Mouse (Mus musculus): ENCODE measurements around the gene Apba3. TPM values are rescaled to one million over a fixed set of nuclear protein-coding genes. Genes with fewer than 3 reads are reported as not detected.
A peak's percentile ranks its signal among the peaks of the same experiment; 100 is the strongest.

Apba3 gene
- polyA plus RNA-seq, 1 experiment from 2014 or later = 75.2 TPM

GRCm38 (mm10) chr10:81230438-81231332, 36.1 kb upstream of the Apba3 start, which contains the start of gene Atcay:
Gene Atcay, minus strand, starts transcription at chr10:81230833.
- peak; percentile 77 for TF ChIP-seq CTCF (IDR thresholded peaks at IDR 0.05; ENCODE audit: low read depth)
- Histone ChIP-seq H3K4me2 (replicated peaks; ENCODE audit: low read depth) (no peak within 1 kb of the TSS; the same call in none of the 2 replicates), H3K27ac (ENCODE audit: low read depth, low read length) (0 out of 2 replicates have a peak within 1 kb of the TSS, but pooled peaks have one; percentile 95), H3K9ac (ENCODE audit: low read depth, low read length) (no peak within 1 kb of the TSS), H3K4me3 (ENCODE audit: low read depth, low read length) (no peak within 1 kb of the TSS), H3K36me3 (ENCODE audit: control insufficient read depth, insufficient read depth) (no peaks in the 10 kb centered on the region), H3K27me3 (replicated peaks; ENCODE audit: control insufficient read depth, insufficient read depth, low read length) (peaks cover 16% of the 10 kb centered on the region; the same call in 1 of the 2 replicates), H3K4me1 (replicated peaks; ENCODE audit: control insufficient read depth, insufficient read depth, low read length) (peaks cover 6% of the 10 kb centered on the region; the same call in 1 of the 2 replicates), H3K9me3 (ENCODE audit: control insufficient read depth) (no peaks in the 10 kb centered on the region)
- WGBS = 17% methylated on average over 27 of the region's 27 CpGs
- no peak for ATAC-seq

DNA sequence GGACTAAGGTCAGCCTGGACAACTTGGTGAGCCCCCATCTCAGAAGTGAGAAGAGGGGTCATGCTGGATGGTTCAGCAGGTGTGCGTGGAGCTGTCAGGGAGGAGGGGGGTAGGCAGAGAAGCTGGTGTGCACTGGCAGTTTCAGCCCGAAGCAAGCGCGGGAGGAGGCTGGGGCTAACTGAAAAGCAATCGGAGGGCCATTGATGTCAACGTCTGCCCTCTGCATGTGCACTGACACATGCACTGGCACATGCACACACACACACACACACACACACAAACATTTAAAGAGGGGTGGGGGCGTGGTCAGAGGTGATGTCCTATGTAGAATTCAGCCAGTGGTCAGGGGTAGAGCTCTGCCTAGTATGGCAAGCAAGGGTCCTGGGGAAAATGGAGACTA, 35.3 kb upstream of the Apba3 start:
- 0 out of 2 replicates have a peak overlapping the region, but pooled peaks have one; percentile 95 for H3K27ac ChIP-seq (ENCODE audit: low read depth, low read length)
- H3K4me1 ChIP-seq (replicated peaks; ENCODE audit: control insufficient read depth, insufficient read depth, low read length) = peaks cover 6% of the 10 kb centered on the region; the same call in 1 of the 2 replicates
- H3K4me2 ChIP-seq (replicated peaks; ENCODE audit: low read depth) = no peak overlapping the region; the same call in 1 of the 2 replicates
- no peak for ATAC-seq
- H3K4me3 ChIP-seq (ENCODE audit: low read depth, low read length) = no peak overlapping the region
- H3K36me3 ChIP-seq (ENCODE audit: control insufficient read depth, insufficient read depth) = no peaks in the 10 kb centered on the region
- no peaks in the 10 kb centered on the region for H3K9me3 ChIP-seq (ENCODE audit: control insufficient read depth)
- H3K27me3 ChIP-seq (replicated peaks; ENCODE audit: control insufficient read depth, insufficient read depth, low read length) = peaks cover 16% of the 10 kb centered on the region; the same call in 1 of the 2 replicates
- WGBS = 62% methylated on average over 7 of the region's 7 CpGs
- no peak overlapping the region for H3K9ac ChIP-seq (ENCODE audit: low read depth, low read length)
- no peak for TF ChIP-seq CTCF (IDR thresholded peaks at IDR 0.05; ENCODE audit: low read depth)

DNA sequence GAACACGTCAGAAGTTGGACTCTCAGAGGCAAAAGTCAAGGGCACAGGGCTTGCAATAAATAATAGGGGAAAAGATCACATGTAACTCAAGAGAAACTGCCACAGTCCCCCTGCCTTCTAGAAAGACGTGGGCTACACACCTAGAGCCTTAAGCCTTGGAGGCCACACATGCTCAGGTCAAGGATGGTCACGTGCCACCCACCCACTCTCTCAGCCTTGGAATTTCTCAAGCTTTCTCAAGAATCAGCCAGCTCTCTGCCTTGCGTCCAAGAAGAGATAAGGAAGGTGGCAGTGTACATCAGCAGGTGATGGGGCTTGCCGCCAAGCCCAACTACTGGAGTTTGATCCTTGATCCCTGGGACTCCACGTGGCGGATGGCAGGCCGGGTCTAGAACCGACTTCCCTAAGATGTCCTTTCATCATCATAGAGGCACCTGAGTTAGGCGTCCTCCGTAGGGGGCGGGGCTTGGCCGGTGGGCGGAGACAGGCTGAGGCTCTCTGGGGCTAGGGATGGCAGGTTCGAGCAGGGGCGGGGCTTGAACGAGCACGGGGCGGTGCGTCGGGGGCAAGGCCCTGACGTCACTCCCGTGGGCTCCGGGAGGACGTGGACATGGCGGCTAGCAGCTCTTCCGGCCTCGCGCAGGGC, 34.1 kb upstream of the Apba3 start, which contains the start of gene Zfr2:
Gene Zfr2, plus strand, starts transcription at position 576 of the 646 bp plus-strand sequence.
- no peaks in the 10 kb centered on the region for H3K36me3 ChIP-seq (ENCODE audit: control insufficient read depth, insufficient read depth)
- peaks cover 16% of the 10 kb centered on the region; the same call in 1 of the 2 replicates for H3K27me3 ChIP-seq (replicated peaks; ENCODE audit: control insufficient read depth, insufficient read depth, low read length)
- WGBS = 3% methylated on average over 29 of the region's 29 CpGs
- H3K4me2 ChIP-seq (replicated peaks; ENCODE audit: low read depth) = peak within 1 kb of the TSS; percentile 72
- ATAC-seq = peak; percentile 89
- no peaks in the 10 kb centered on the region for H3K9me3 ChIP-seq (ENCODE audit: control insufficient read depth)
- H3K4me3 ChIP-seq (ENCODE audit: low read depth, low read length) = peak within 1 kb of the TSS; percentile 72
- H3K9ac ChIP-seq (ENCODE audit: low read depth, low read length) = peak within 1 kb of the TSS; percentile 78
- peak within 1 kb of the TSS; percentile 95 for H3K27ac ChIP-seq (ENCODE audit: low read depth, low read length)
- H3K4me1 ChIP-seq (replicated peaks; ENCODE audit: control insufficient read depth, insufficient read depth, low read length) = peaks cover 6% of the 10 kb centered on the region; the same call in 1 of the 2 replicates
- TF ChIP-seq CTCF (IDR thresholded peaks at IDR 0.05; ENCODE audit: low read depth) = no peak

- H3K36me3 ChIP-seq (ENCODE audit: control insufficient read depth, insufficient read depth) = no peaks in the 10 kb centered on the region
- peak; percentile 40; the same call in 1 of the 2 replicates for ATAC-seq
- under 1% methylated on average over 28 of the region's 28 CpGs for WGBS
- H3K27ac ChIP-seq (ENCODE audit: low read depth, low read length) = peak overlapping the region; percentile 95
- peak overlapping the region; percentile 72 for H3K4me2 ChIP-seq (replicated peaks; ENCODE audit: low read depth)
- no peak for TF ChIP-seq CTCF (IDR thresholded peaks at IDR 0.05; ENCODE audit: low read depth)
- peaks cover 14% of the 10 kb centered on the region; the same call in 1 of the 2 replicates for H3K27me3 ChIP-seq (replicated peaks; ENCODE audit: control insufficient read depth, insufficient read depth, low read length)
- peak overlapping the region; percentile 78 for H3K9ac ChIP-seq (ENCODE audit: low read depth, low read length)
- H3K4me1 ChIP-seq (replicated peaks; ENCODE audit: control insufficient read depth, insufficient read depth, low read length) = peaks cover 6% of the 10 kb centered on the region; the same call in 1 of the 2 replicates
- no peaks in the 10 kb centered on the region for H3K9me3 ChIP-seq (ENCODE audit: control insufficient read depth)
- H3K4me3 ChIP-seq (ENCODE audit: low read depth, low read length) = peak overlapping the region; percentile 72
Observed at GRCm38 (mm10) chr10:81233226-81233585, 33.6 kb upstream of the Apba3 start.

DNA sequence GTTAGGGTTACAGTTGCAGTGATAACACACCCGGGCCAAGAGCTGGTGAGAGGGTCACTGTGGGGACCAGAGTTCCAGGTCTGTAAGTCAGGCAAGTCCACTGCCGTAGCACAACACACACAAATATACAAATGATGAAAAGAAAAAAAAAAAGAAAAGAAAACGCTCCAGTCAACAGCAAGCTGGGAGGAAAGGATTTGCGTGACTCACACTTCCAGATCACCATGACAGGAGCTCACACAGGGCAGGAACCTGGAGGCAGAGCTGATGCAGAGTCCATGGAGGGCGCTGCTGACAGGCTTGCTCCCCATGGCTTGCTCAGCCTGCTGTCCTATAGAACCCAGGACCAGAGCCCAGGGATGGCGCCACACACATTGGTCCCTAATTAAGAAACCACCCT, 32.6 kb upstream of the Apba3 start:
- H3K9me3 ChIP-seq (ENCODE audit: control insufficient read depth) = no peaks in the 10 kb centered on the region
- 0 out of 2 replicates have a peak overlapping the region, but pooled peaks have one; percentile 78 for H3K9ac ChIP-seq (ENCODE audit: low read depth, low read length)
- peaks cover 14% of the 10 kb centered on the region; the same call in 1 of the 2 replicates for H3K27me3 ChIP-seq (replicated peaks; ENCODE audit: control insufficient read depth, insufficient read depth, low read length)
- no peaks in the 10 kb centered on the region for H3K36me3 ChIP-seq (ENCODE audit: control insufficient read depth, insufficient read depth)
- H3K4me2 ChIP-seq (replicated peaks; ENCODE audit: low read depth) = peak overlapping the region; percentile 72
- H3K27ac ChIP-seq (ENCODE audit: low read depth, low read length) = peak overlapping the region; percentile 95
- peaks cover 6% of the 10 kb centered on the region; the same call in 1 of the 2 replicates for H3K4me1 ChIP-seq (replicated peaks; ENCODE audit: control insufficient read depth, insufficient read depth, low read length)
- WGBS = 70% methylated on average over 6 of the region's 6 CpGs
- ATAC-seq = no peak
- peak; percentile 12; the same call in 1 of the 2 replicates for TF ChIP-seq CTCF (IDR thresholded peaks at IDR 0.05; ENCODE audit: low read depth)
- H3K4me3 ChIP-seq (ENCODE audit: low read depth, low read length) = peak overlapping the region; percentile 72; the same call in 1 of the 2 replicates
